Mouse (Mus musculus) brain, embryonic 14.5 days (tissue): ENCODE measurements around the gene Fxyd2.

Experiments
- CTCF ChIP-seq: fragments of 200-500 bp; IDR thresholded peaks from 2 replicates; pipeline ENCODE4 v1.5.1; 2012; ENCODE audit warnings: inconsistent platforms, mild to moderate bottlenecking, moderate library complexity, borderline replicate concordance; ENCODE audit not compliant: insufficient read depth, insufficient read length; ENCODE audit errors: extremely low read depth
- POLR2A ChIP-seq: fragments of 200-500 bp; IDR thresholded peaks from 2 replicates; pipeline ENCODE4 v1.6.1; 2012; ENCODE audit warnings: mild to moderate bottlenecking, inconsistent platforms, borderline replicate concordance; ENCODE audit not compliant: poor library complexity, insufficient read depth, insufficient read length, severe bottlenecking; ENCODE audit errors: extremely low read depth

DNA sequence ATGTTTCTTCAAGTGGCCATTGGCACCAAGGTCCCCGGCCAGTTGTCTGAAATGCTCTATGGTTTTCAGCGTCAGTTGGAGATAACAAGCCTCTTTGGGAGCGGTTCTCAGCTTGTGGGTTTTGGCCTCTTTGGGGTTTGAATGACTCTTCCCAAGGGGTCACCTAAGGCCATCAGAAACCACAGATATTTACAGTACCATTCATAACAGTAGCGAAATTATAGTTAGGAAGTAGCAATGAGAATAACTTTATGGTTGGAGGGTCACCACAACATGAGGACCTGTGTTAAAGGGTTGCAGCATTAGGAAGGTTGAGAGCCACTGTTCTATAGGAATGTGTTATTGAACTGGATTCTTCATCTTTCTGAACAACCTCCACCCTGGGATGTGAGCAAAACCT, 51.9 kb downstream of the Fxyd2 start:
- TF ChIP-seq CTCF (no peak), POLR2A (no peak)
